In genomic region chr17:27011998-27012672, GRCm38 (mm10) we compare ENCODE assay signal across 9 mouse cellular contexts. TPM values are rescaled to one million over a fixed set of nuclear protein-coding genes. Genes with fewer than 3 reads are reported as not detected.
DNase-seq lines count a peak whose midpoint lies in the region; ATAC-seq lines count a peak whose summit lies in the region.
"Had no signal": no experiment of that assay in that cellular context is flagged by ENCODE, and none has a peak within 500 bp of the region (broad histone marks: within the 10 kb centered on the region; RNA-seq: fewer than 3 reads in every experiment).

No protein-coding gene starts in this region.

- ATAC-seq in megakaryocyte-erythroid progenitor cell, adult 5-6 weeks (replicated peaks; ENCODE audit: low FRiP score, low TSS enrichment, poor library complexity, severe bottlenecking) = peak; percentile 80
- no peak for ATAC-seq in hindbrain, embryonic 11.5 days (ENCODE audit: low FRiP score)

- no peaks in the 10 kb centered on the region for H3K9me3 ChIP-seq in erythroblast, embryonic 14.5 days (ENCODE audit: control insufficient read depth, low read length)
- no peaks in the 10 kb centered on the region for H3K9me3 ChIP-seq in hindbrain, embryonic 11.5 days (ENCODE audit: control insufficient read depth, low read length)
- H3K9me3 ChIP-seq: embryonic facial prominence, embryonic 15.5 days; limb, embryonic 13.5 days had no signal

- no peak overlapping the region for H3K27ac ChIP-seq in hindbrain, embryonic 11.5 days (ENCODE audit: low read depth, low read length)
- H3K27ac ChIP-seq: embryonic facial prominence, embryonic 15.5 days; limb, embryonic 13.5 days had no signal

- DNase-seq in retina, postnatal 1 day = peak; percentile 32
- no peak for DNase-seq in retina, embryonic 14.5 days (ENCODE audit: low spot score)
- no peak for DNase-seq in urinary bladder, postnatal 4 days (ENCODE audit: low spot score in 2 of 2)
- DNase-seq in adrenal gland, adult 8-10 months = no peak
- no peak for DNase-seq in hindbrain, embryonic 11.5 days (ENCODE audit: low spot score)

- no peak overlapping the region for H3K9ac ChIP-seq in hindbrain, embryonic 11.5 days (ENCODE audit: low read depth, low read length)
- H3K9ac ChIP-seq: embryonic facial prominence, embryonic 15.5 days; limb, embryonic 13.5 days had no signal

- no peaks in the 10 kb centered on the region for H3K36me3 ChIP-seq in erythroblast, embryonic 14.5 days (ENCODE audit: control insufficient read depth)
- H3K36me3 ChIP-seq in hindbrain, embryonic 11.5 days (ENCODE audit: control insufficient read depth, insufficient read depth, low read length) = no peaks in the 10 kb centered on the region
- H3K36me3 ChIP-seq: embryonic facial prominence, embryonic 15.5 days; limb, embryonic 13.5 days had no signal

- H3K4me2 ChIP-seq in hindbrain, embryonic 11.5 days (replicated peaks; ENCODE audit: low read depth, low read length) = no peak overlapping the region
- H3K4me2 ChIP-seq: embryonic facial prominence, embryonic 15.5 days; limb, embryonic 13.5 days had no signal

- H3K27me3 ChIP-seq in erythroblast, embryonic 14.5 days (ENCODE audit: control insufficient read depth) = no peaks in the 10 kb centered on the region
- H3K27me3 ChIP-seq in hindbrain, embryonic 11.5 days (ENCODE audit: control insufficient read depth, insufficient read depth, low read length) = no peaks in the 10 kb centered on the region
- H3K27me3 ChIP-seq: embryonic facial prominence, embryonic 15.5 days; limb, embryonic 13.5 days had no signal

- peaks cover 18% of the 10 kb centered on the region for H3K4me1 ChIP-seq in erythroblast, embryonic 14.5 days (ENCODE audit: control insufficient read depth)
- H3K4me1 ChIP-seq in hindbrain, embryonic 11.5 days (replicated peaks; ENCODE audit: control insufficient read depth, insufficient read depth, low read length) = no peaks in the 10 kb centered on the region

- peak overlapping the region; percentile 39 for H3K4me3 ChIP-seq in erythroblast, embryonic 14.5 days (replicated peaks)
- H3K4me3 ChIP-seq in hindbrain, embryonic 11.5 days (ENCODE audit: low read depth, low read length) = no peak overlapping the region
- H3K4me3 ChIP-seq: embryonic facial prominence, embryonic 15.5 days; limb, embryonic 13.5 days had no signal

- WGBS in hindbrain, embryonic 11.5 days = 69% methylated on average over 14 of the region's 14 CpGs

RNA-seq across cellular contexts. Expression of gene Bak1, which starts 16.7 kb away (rescaled TPM):
- 8.1 TPM in 2 replicates for polyA plus RNA-seq in erythroblast, embryonic 14.5 days (2012)
- total RNA-seq in megakaryocyte-erythroid progenitor cell, adult 5-6 weeks (2014; fragmentation: Nextera tagmentation) = 91.5 and 117 TPM in 2 replicates
- total RNA-seq in megakaryocyte-erythroid progenitor cell, adult 5-6 weeks (2017) = 37.5 and 38.6 TPM in 2 replicates
- total RNA-seq in adrenal gland, adult 8-10 months (2022) = 10 to 100 TPM; 30.6 to 34.9 (median 32.4) TPM
- 7.4 and 9.5 TPM in 2 replicates for polyA plus RNA-seq in hindbrain, embryonic 11.5 days (2014; fragmentation: Nextera tagmentation; extraction: Ambion mirVana)

RNA-seq across cellular contexts. Expression of gene Zbtb9, which starts 39.2 kb away (rescaled TPM):
- 0.12 and 0.13 TPM in 2 replicates for polyA plus RNA-seq in erythroblast, embryonic 14.5 days (2012)
- total RNA-seq in megakaryocyte-erythroid progenitor cell, adult 5-6 weeks (2014; fragmentation: Nextera tagmentation) = 5.5 and 14.6 TPM in 2 replicates
- 18.3 and 22.0 TPM in 2 replicates for total RNA-seq in megakaryocyte-erythroid progenitor cell, adult 5-6 weeks (2017)
- 10 to 100 TPM in 1 of 4 experiments, 1 to 10 TPM in 3; 6.6 to 10.1 (median 9.0) TPM for total RNA-seq in adrenal gland, adult 8-10 months (2022)
- polyA plus RNA-seq in hindbrain, embryonic 11.5 days (2014; fragmentation: Nextera tagmentation; extraction: Ambion mirVana) = 10.5 and 13.2 TPM in 2 replicates

RNA-seq across cellular contexts. Expression of gene Itpr3, which starts 45.0 kb away (rescaled TPM):
- 0.02 and 0.04 TPM in 2 replicates for polyA plus RNA-seq in erythroblast, embryonic 14.5 days (2012)
- 3.0 and 4.2 TPM in 2 replicates for total RNA-seq in megakaryocyte-erythroid progenitor cell, adult 5-6 weeks (2014; fragmentation: Nextera tagmentation)
- 3.0 and 3.4 TPM in 2 replicates for total RNA-seq in megakaryocyte-erythroid progenitor cell, adult 5-6 weeks (2017)
- total RNA-seq in adrenal gland, adult 8-10 months (2022) = 10 to 100 TPM in 2 of 4 experiments, 1 to 10 TPM in 2; 7.6 to 16.6 (median 11.2) TPM
- polyA plus RNA-seq in hindbrain, embryonic 11.5 days (2014; fragmentation: Nextera tagmentation; extraction: Ambion mirVana) = 1.2 and 1.3 TPM in 2 replicates
